Mouse (Mus musculus) adrenal gland, adult (tissue): ENCODE results near the gene Epor.

Source experiments
- DNase-seq, 2 experiments: peaks; one replicate each; pipeline ENCODE4 v3.0.0; 2022 to 2023; ENCODE audit warnings: low spot score in 1 of 2; ENCODE audit not compliant: inconsistent age in 2 of 2

The Epor gene

GRCm38 (mm10) chr9:21916851-21917492 is 46.3 kb downstream of the Epor start:
- peak in 1 of 2 experiments; percentile 40 for DNase-seq

GRCm38 (mm10) chr9:21909474-21910223 is 53.7 kb downstream of the Epor start:
- no peak for DNase-seq
